Mouse (Mus musculus) heart, adult 2 months (tissue): ENCODE measurements around the gene Fhod1.

Source experiments
- CTCF ChIP-seq: fragments of 200-600 bp; IDR thresholded peaks from 2 replicates; pipeline ENCODE4 v1.8.1; 2022; ENCODE audit warnings: antibody characterized with exemption, mild to moderate bottlenecking, moderate library complexity
- EP300 ChIP-seq: fragments of 200-500 bp; IDR thresholded peaks from 2 replicates; pipeline ENCODE4 v1.6.1; 2011; ENCODE audit warnings: low read depth, low read length, control low read depth; ENCODE audit not compliant: insufficient read depth
- POLR2A ChIP-seq: fragments of 200-500 bp; IDR thresholded peaks from 2 replicates; pipeline ENCODE4 v1.6.1; 2011; ENCODE audit warnings: mild to moderate bottlenecking, low read depth, low read length, control low read depth; ENCODE audit not compliant: insufficient read depth

- TF ChIP-seq CTCF = no peak
- no peak for TF ChIP-seq POLR2A
- TF ChIP-seq EP300 = no peak
Measured at GRCm38 (mm10) chr8:105311718-105312117, 36.0 kb downstream of the Fhod1 start.
